Mouse (Mus musculus) layer of hippocampus, adult 9-10 months (tissue): ENCODE measurements around the gene Tagap.
"Not testable (repeated sequence)": the region's sequence is repeated elsewhere in the genome, so short reads cannot be mapped to it uniquely, and the experiment has no call there.

Experiments used
- DNase-seq: peaks from one replicate; pipeline ENCODE4 v3.0.0; 2022; ENCODE audit warnings: low spot score

Gene Tagap

DNA sequence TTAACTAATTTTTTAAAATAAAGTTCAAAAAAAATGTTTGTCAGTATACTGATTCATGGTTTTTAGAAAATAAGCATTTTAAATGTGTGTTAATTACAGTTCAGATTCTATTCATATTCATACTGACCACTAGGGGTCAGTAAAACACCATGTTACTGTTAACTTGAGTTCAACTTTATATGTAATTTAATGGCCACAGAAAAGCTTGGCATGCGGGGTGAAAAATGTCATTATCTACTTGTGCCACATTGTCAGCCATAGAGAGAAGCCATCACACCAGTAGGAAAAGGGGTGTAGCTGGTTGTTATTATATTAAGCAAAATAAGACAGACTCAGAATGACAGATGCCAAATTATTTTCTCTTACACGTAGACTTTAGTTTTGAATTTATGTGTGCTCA, 57.7 kb downstream of the Tagap start:
- not testable (repeated sequence) for DNase-seq
